Mouse (Mus musculus) MEL (cell line): Measurements from ENCODE around the gene Olfr1449. TPM values are rescaled to one million over a fixed set of nuclear protein-coding genes. Genes with fewer than 3 reads are reported as not detected.

Experiments used
- DNase-seq: peaks from one replicate; pipeline ENCODE4 v3.0.0; 2011; ENCODE audit warnings: low read depth, low spot score
- H3K27ac ChIP-seq: 2 replicates; pipeline ENCODE4 v1.5.1; 2012; ENCODE audit warnings: low read depth, mild to moderate bottlenecking, control low read depth, low read length, moderate library complexity; ENCODE audit not compliant: control insufficient read depth
- H3K27me3 ChIP-seq, 2 experiments: fragments of 150-350 bp in 1 of 2; sonication (generic) in 1 of 2; 2 replicates each; pipeline ENCODE4 v1.6.1; 2012; ENCODE audit warnings: low read length in 2 of 2, mild to moderate bottlenecking in 2 of 2, improper control_type of control experiment in 1 of 2, moderate library complexity in 1 of 2; ENCODE audit not compliant: insufficient read depth in 2 of 2, control insufficient read depth in 1 of 2
- H3K36me3 ChIP-seq, 2 experiments: 2 replicates each; pipeline ENCODE4 v1.6.1; 2012 to 2014; ENCODE audit warnings: low read length in 2 of 2, improper control_type of control experiment in 1 of 2, inconsistent platforms in 1 of 2, mild to moderate bottlenecking in 1 of 2; ENCODE audit not compliant: insufficient read depth in 2 of 2, control insufficient read depth in 1 of 2
- H3K4me1 ChIP-seq, 2 experiments: fragments of 150-350 bp in 1 of 2; sonication (generic) in 1 of 2; 2 replicates each; pipeline ENCODE4 v1.6.1; 2012; ENCODE audit warnings: low read length in 2 of 2, improper control_type of control experiment in 1 of 2, mild to moderate bottlenecking in 1 of 2; ENCODE audit not compliant: insufficient read depth in 2 of 2, control insufficient read depth in 1 of 2
- H3K4me3 ChIP-seq, 2 experiments: fragments of 150-350 bp in 1 of 2; sonication (generic) in 1 of 2; 2 replicates each; pipeline ENCODE4 v1.5.1; 2012; ENCODE audit warnings: low read depth in 2 of 2, low read length in 2 of 2, mild to moderate bottlenecking in 2 of 2, moderate library complexity in 2 of 2, control low read depth in 1 of 2, improper control_type of control experiment in 1 of 2; ENCODE audit not compliant: control insufficient read depth in 1 of 2, insufficient read depth in 1 of 2
- H3K79me2 ChIP-seq: 2 replicates; pipeline ENCODE4 v1.6.1; 2012; ENCODE audit warnings: mild to moderate bottlenecking, low read length, moderate library complexity; ENCODE audit not compliant: control insufficient read depth, poor library complexity, insufficient read depth
- H3K9ac ChIP-seq: 2 replicates; pipeline ENCODE4 v1.6.1; 2012; ENCODE audit warnings: low read depth, mild to moderate bottlenecking, control low read depth, low read length, moderate library complexity; ENCODE audit not compliant: control insufficient read depth, poor library complexity, severe bottlenecking
- H3K9me3 ChIP-seq: fragments of 150-350 bp; sonication (generic); replicated peaks from 2 replicates; pipeline ENCODE4 v1.6.1; 2012; ENCODE audit warnings: mild to moderate bottlenecking, low read length, improper control_type of control experiment, moderate library complexity; ENCODE audit not compliant: insufficient read depth
- BHLHE40 ChIP-seq: IDR thresholded peaks from 2 replicates; pipeline ENCODE4 v1.6.1; 2012; ENCODE audit warnings: low read depth, mild to moderate bottlenecking, inconsistent platforms, low read length, improper control_type of control experiment, borderline replicate concordance
- CHD1 ChIP-seq: IDR thresholded peaks from 2 replicates; pipeline ENCODE4 v1.6.1; 2012; ENCODE audit warnings: low read depth, mild to moderate bottlenecking, inconsistent platforms, low read length, improper control_type of control experiment
- CTCF ChIP-seq, 3 experiments: IDR thresholded peaks in 2 of 3; conservative IDR thresholded peaks in 1 of 3; 2 replicates each; pipeline ENCODE4 v1.5.1; 2011 to 2012; ENCODE audit warnings: low read length in 3 of 3, low read depth in 2 of 3, mild to moderate bottlenecking in 2 of 3, improper control_type of control experiment in 1 of 3, inconsistent platforms in 1 of 3, mixed read lengths in 1 of 3, moderate library complexity in 1 of 3; ENCODE audit not compliant: control insufficient read depth in 1 of 3, insufficient read depth in 1 of 3, poor library complexity in 1 of 3, severe bottlenecking in 1 of 3
- ETS1 ChIP-seq: IDR thresholded peaks from 2 replicates; pipeline ENCODE4 v1.6.1; 2012; ENCODE audit warnings: low read depth, mild to moderate bottlenecking, inconsistent platforms, low read length, improper control_type of control experiment, moderate library complexity
- GABPA ChIP-seq: IDR thresholded peaks from 2 replicates; pipeline ENCODE4 v1.6.1; 2012; ENCODE audit warnings: low read depth, mild to moderate bottlenecking, inconsistent platforms, low read length, improper control_type of control experiment, moderate library complexity
- HCFC1 ChIP-seq: IDR thresholded peaks from 2 replicates; pipeline ENCODE4 v1.6.1; 2012; ENCODE audit warnings: low read depth, mild to moderate bottlenecking, inconsistent platforms, low read length, improper control_type of control experiment, moderate library complexity
- MYB ChIP-seq: IDR thresholded peaks from 2 replicates; pipeline ENCODE4 v1.6.1; 2011; ENCODE audit warnings: mild to moderate bottlenecking, low read depth, low read length, improper control_type of control experiment
- NELFE ChIP-seq: IDR thresholded peaks from 2 replicates; pipeline ENCODE4 v1.6.1; 2011; ENCODE audit warnings: low read depth, low read length, improper control_type of control experiment
- RAD21 ChIP-seq: IDR thresholded peaks from 2 replicates; pipeline ENCODE4 v1.6.1; 2011; ENCODE audit warnings: mild to moderate bottlenecking, low read depth, low read length, improper control_type of control experiment
- RCOR1 ChIP-seq: IDR thresholded peaks from 2 replicates; pipeline ENCODE4 v1.6.1; 2012; ENCODE audit warnings: low read depth, mild to moderate bottlenecking, inconsistent platforms, low read length, improper control_type of control experiment
- SIN3A ChIP-seq: IDR thresholded peaks from 2 replicates; pipeline ENCODE4 v1.6.1; 2012; ENCODE audit warnings: low read length, improper control_type of control experiment, inconsistent platforms
- ZC3H11A ChIP-seq: IDR thresholded peaks from 2 replicates; pipeline ENCODE4 v1.6.1; 2012; ENCODE audit warnings: low read depth, mild to moderate bottlenecking, inconsistent platforms, low read length, improper control_type of control experiment
- polyA plus RNA-seq, 2 experiments: library from polyadenylated mRNA; stranded (reverse) in 1 of 2; unstranded in 1 of 2; fragments of >175 nt in 1 of 2; fragments of >200 nt in 1 of 2; gene quantifications; 2 replicates each; pipeline versions ENCODE4 v1.2.1 to v1.2.4; 2012; ENCODE audit warnings: low replicate concordance in 2 of 2, low read depth in 1 of 2; ENCODE audit not compliant: insufficient read length in 2 of 2, insufficient read depth in 1 of 2, missing spikeins in 1 of 2
- total RNA-seq: library from RNA; depleted of rRNA; stranded (reverse); fragments of 300-350 nt; gene quantifications from 2 replicates; pipeline ENCODE4 v1.2.3, GENCODE M21; 2012; rRNA removed

The Olfr1449 gene
- total RNA-seq (not detected in 2 replicates), polyA plus RNA-seq (not detected)

- no peak within 1 kb of the TSS for H3K27ac ChIP-seq
- TF ChIP-seq MYB, result no peak
- no peak for TF ChIP-seq RCOR1
- TF ChIP-seq ETS1, result no peak
- no peak for TF ChIP-seq ZC3H11A
- no peak for TF ChIP-seq RAD21
- no peak for TF ChIP-seq CTCF (IDR thresholded peaks at IDR 0.05 in 2 of 3, conservative IDR thresholded peaks at IDR 0.05 in 1 of 3; ENCODE audit: control insufficient read depth in 1 of 3, insufficient read depth in 1 of 3, low read depth in 2 of 3, low read length in 3 of 3, poor library complexity in 1 of 3, severe bottlenecking in 1 of 3)
- TF ChIP-seq, all 39 proteins: peak for 0
- Histone ChIP-seq H3K9ac (no peak within 1 kb of the TSS), H3K79me2 (no peaks in the 10 kb centered on the region), H3K4me1 (no peaks in the 10 kb centered on the region), H3K36me3 (no peaks in the 10 kb centered on the region), H3K27me3 (no peaks in the 10 kb centered on the region), H3K9me3 (no peaks in the 10 kb centered on the region), H3K4me3 (no peak within 1 kb of the TSS)
- no peak for DNase-seq
Observed at GRCm38 (mm10) chr19:12930540-12930939, at the start of gene Olfr1449. Gene Olfr1449 (plus strand): TSS chr19:12930840.

GRCm38 (mm10) chr19:12883555-12883954 lies 47.1 kb upstream of the Olfr1449 start, which contains the start of gene Olfr1445:
Gene Olfr1445 (plus strand): TSS chr19:12883855.
- no peak within 1 kb of the TSS for H3K9ac ChIP-seq
- H3K27ac ChIP-seq, result no peak within 1 kb of the TSS
- DNase-seq, result no peak
- TF ChIP-seq NELFE (no peak), BHLHE40 (no peak), HCFC1 (no peak), CHD1 (no peak), SIN3A (no peak)
- no peaks in the 10 kb centered on the region for H3K36me3 ChIP-seq
- no peaks in the 10 kb centered on the region for H3K79me2 ChIP-seq
- H3K27me3 ChIP-seq, result no peaks in the 10 kb centered on the region
- H3K4me1 ChIP-seq, result no peaks in the 10 kb centered on the region
- no peak within 1 kb of the TSS for H3K4me3 ChIP-seq
- H3K9me3 ChIP-seq, result no peaks in the 10 kb centered on the region

GRCm38 (mm10) chr19:12893424-12893823 lies 37.2 kb upstream of the Olfr1449 start, which contains the start of gene Olfr1446:
Gene Olfr1446 (minus strand): TSS chr19:12893524.
- Histone ChIP-seq H3K79me2 (no peaks in the 10 kb centered on the region), H3K4me3 (no peak within 1 kb of the TSS), H3K27ac (no peak within 1 kb of the TSS), H3K9ac (no peak within 1 kb of the TSS), H3K27me3 (no peaks in the 10 kb centered on the region), H3K4me1 (no peaks in the 10 kb centered on the region), H3K9me3 (no peaks in the 10 kb centered on the region), H3K36me3 (no peaks in the 10 kb centered on the region)
- DNase-seq, result no peak
- TF ChIP-seq GABPA (no peak), NELFE (no peak), BHLHE40 (no peak)
